Mouse (Mus musculus) limb, embryonic 11.5 days (tissue): ENCODE data around the gene Steap1. TPM values are rescaled to one million over a fixed set of nuclear protein-coding genes. Genes with fewer than 3 reads are reported as not detected.

Source experiments
- ATAC-seq: fragments of 200-750 bp; cut with Nextera tagmentation; 2 replicates; pipeline ENCODE4 v1.8.0; 2017; ENCODE audit warnings: low read depth; ENCODE audit not compliant: insufficient number of reproducible peaks, low FRiP score, low TSS enrichment
- DNase-seq: peaks from one replicate; pipeline ENCODE4 v3.0.0-alpha.2; 2015; ENCODE audit warnings: low spot score
- H3K27ac ChIP-seq: fragments of 300-500 bp; sonication (generic); replicated peaks from 2 replicates; pipeline ENCODE4 v1.5.1; 2014; ENCODE audit warnings: low read depth, mild to moderate bottlenecking, low read length
- H3K27me3 ChIP-seq: fragments of 300-500 bp; sonication (generic); 2 replicates; pipeline ENCODE4 v1.6.1; 2014; ENCODE audit warnings: mild to moderate bottlenecking, low read length, mixed read lengths; ENCODE audit not compliant: control insufficient read depth, insufficient read depth
- H3K36me3 ChIP-seq: fragments of 300-500 bp; sonication (generic); 2 replicates; pipeline ENCODE4 v1.6.1; 2014; ENCODE audit warnings: mild to moderate bottlenecking, low read length, moderate library complexity, mixed read lengths; ENCODE audit not compliant: control insufficient read depth, insufficient read depth
- H3K4me1 ChIP-seq: fragments of 300-500 bp; sonication (generic); 2 replicates; pipeline ENCODE4 v1.6.1; 2014; ENCODE audit warnings: low read length, mixed read lengths; ENCODE audit not compliant: control insufficient read depth, insufficient read depth
- H3K4me2 ChIP-seq: fragments of 300-500 bp; sonication (generic); 2 replicates; pipeline ENCODE4 v1.6.1; 2014; ENCODE audit warnings: low read depth, mild to moderate bottlenecking, moderate library complexity; ENCODE audit not compliant: severe bottlenecking
- H3K4me3 ChIP-seq: fragments of 300-500 bp; sonication (generic); 2 replicates; pipeline ENCODE4 v1.5.1; 2014; ENCODE audit warnings: low read depth, low read length
- H3K9ac ChIP-seq: fragments of 300-500 bp; sonication (generic); 2 replicates; pipeline ENCODE4 v1.6.1; 2014; ENCODE audit warnings: mild to moderate bottlenecking, low read length
- H3K9me3 ChIP-seq: fragments of 300-500 bp; sonication (generic); 2 replicates; pipeline ENCODE4 v1.6.1; 2016; ENCODE audit warnings: low read length; ENCODE audit not compliant: control insufficient read depth
- WGBS: fragments of 180-500 bp; shearing (Covaris S2); extraction: QIAGEN DNeasy Blood & Tissue Kit; methylation state at CpG from one replicate; pipeline ENCODE4 v1.1.7; 2014; 5-methylcytosine and 5-hydroxymethylcytosine counted together
- polyA plus RNA-seq: library from polyadenylated mRNA; unstranded; fragments of >200 nt; fragmentation: Nextera tagmentation; extraction: Ambion mirVana; gene quantifications from 2 replicates; pipeline ENCODE4 v1.2.1, GENCODE M21; 2014

The Steap1 gene
- polyA plus RNA-seq, 1 experiment from 2014 or later: 4.8 TPM

DNA sequence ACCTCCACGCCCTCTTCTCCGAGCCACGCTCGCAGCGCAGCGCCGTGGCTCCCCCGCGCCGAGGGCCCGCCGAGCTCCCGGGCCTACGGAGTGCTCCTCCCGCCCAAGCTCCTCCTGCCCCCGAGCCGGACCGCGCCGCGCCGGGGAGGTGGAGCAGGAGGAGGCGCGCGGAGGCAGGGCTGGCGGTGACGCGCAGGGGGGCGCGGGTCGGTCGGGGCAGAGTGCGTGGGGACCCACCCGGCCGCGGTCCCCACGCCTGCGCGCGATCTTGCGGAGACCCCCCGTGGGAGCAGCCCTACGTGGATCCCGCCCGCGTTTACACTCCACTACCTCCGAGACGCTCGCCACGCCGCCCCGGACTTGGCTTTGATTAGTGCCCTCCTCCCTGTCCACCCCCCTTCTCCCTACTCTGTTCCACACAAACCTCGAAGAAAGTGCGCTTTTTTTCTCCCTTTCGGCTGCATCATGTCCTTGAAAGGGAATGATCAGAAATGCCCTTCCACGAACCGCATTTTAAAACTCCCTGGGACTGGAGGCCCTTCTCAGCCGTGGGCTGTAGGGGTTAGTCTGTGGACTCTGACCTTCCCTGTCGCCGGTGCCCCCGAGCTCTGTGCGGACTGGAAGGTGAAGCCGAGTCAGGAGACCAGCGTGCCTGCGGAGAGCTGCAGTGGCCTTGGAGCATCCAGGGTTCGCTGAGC, 55.0 kb downstream of the Steap1 start, which contains the start of gene Steap2:
TSS of gene Steap2 (minus strand) at position 623 of the 698 bp plus-strand sequence.
- H3K4me1 ChIP-seq: no peaks in the 10 kb centered on the region

DNA sequence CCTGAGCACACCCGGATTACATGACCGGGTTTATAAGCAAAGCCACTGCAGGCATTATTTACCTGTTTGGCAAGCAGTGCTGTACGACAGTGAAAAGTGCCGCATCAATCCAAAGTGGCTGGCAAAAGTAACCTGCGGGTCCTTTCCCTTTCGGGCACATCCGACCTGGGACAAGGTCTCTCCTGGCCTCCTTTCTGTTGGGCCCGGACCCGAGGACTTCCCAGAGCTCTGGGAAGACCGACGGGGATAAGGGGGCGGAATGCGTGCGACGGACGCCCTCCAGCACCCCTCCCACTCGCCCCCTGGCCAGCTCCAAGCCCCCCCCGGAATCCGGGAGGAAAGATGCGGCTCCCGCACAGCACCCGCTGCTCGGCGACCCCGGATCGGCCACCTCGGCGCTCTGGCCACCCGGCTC, 55.6 kb downstream of the Steap1 start:
- 0% methylated on average over 26 of the region's 29 CpGs for WGBS
- peak; percentile 67 for ATAC-seq

More for the DNA sequence above, 55.0 kb downstream of the Steap1 start, which contains the start of gene Steap2:
- peak; percentile 92 for ATAC-seq
- Histone ChIP-seq H3K9me3 (peaks cover 4% of the 10 kb centered on the region; the same call in 1 of the 2 replicates), H3K9ac (peak within 1 kb of the TSS; percentile 89), H3K36me3 (no peaks in the 10 kb centered on the region), H3K27me3 (no peaks in the 10 kb centered on the region), H3K27ac (no peak within 1 kb of the TSS; the same call in 1 of the 2 replicates), H3K4me2 (peak within 1 kb of the TSS; percentile 78), H3K4me3 (peak within 1 kb of the TSS; percentile 48)
- under 1% methylated on average over 50 of the region's 66 CpGs for WGBS
- DNase-seq: peak; percentile 76

DNA sequence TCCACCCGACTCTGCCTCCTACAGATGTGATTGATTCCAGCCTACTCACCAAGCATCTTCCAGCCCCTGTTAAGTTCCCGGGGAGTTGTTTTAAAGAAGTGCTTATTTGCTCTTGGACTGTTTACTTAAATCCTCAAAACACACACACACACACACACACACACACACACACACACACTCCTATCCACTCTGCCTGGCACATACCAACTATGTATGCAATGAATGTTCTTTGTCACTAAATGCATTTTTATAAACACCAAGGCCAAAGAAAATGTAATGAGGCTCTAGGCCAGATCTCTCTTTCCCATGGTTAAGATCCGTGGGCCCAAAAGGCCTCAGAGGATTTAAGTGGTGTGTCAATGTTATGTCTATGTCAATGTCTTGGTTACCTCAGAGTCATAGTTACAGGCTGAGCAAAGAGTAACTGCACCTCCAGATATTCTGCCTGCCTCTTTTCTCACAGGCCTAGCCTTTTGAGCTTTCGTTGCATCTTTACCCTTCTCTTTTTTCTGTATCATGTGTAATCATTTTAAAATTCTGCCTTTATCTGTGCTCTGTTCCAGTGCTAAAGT, 56.9 kb downstream of the Steap1 start:
- Histone ChIP-seq H3K4me2 (no peak overlapping the region), H3K4me3 (no peak overlapping the region), H3K9me3 (peaks cover 4% of the 10 kb centered on the region; the same call in 1 of the 2 replicates), H3K36me3 (no peaks in the 10 kb centered on the region), H3K27ac (no peak overlapping the region), H3K9ac (no peak overlapping the region), H3K4me1 (no peaks in the 10 kb centered on the region; the same call in 1 of the 2 replicates), H3K27me3 (no peaks in the 10 kb centered on the region)
- DNase-seq: no peak
- WGBS: 48% methylated on average over 4 of the region's 4 CpGs
- ATAC-seq: no peak

More for the DNA sequence above, 55.6 kb downstream of the Steap1 start:
- Histone ChIP-seq H3K4me3 (peak overlapping the region; percentile 48), H3K27ac (no peak overlapping the region), H3K9ac (peak overlapping the region; percentile 89), H3K9me3 (peaks cover 4% of the 10 kb centered on the region; the same call in 1 of the 2 replicates), H3K4me2 (peak overlapping the region; percentile 78), H3K36me3 (no peaks in the 10 kb centered on the region), H3K27me3 (no peaks in the 10 kb centered on the region), H3K4me1 (no peaks in the 10 kb centered on the region)
- DNase-seq: peak; percentile 66

DNA sequence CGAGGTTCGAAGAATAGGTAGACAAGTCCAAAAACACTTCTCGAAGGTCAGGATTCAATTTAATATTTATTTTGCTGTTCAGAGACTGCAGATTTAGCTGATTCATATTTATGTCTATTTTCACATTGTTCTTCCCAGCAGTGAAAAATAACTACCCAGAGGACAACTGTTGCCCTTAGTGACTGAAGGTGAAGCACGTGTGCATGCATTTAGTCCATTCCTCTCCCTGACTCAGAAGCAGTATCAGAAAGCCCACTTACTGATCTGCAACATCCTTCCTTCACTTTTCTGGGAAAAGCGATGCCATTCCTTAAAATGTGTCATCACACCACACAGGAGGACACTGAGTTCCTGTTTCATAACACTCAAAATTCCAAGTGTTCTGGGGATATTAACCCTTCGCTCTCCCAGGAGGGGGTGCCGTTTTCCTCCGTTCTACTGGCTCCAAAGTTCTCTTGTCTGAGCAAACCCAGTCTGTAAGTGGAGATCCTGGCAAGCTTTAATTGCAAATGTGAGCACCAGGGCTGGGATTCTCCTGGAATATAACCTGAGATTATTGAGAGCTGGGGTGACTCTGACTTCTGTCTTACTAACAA, 60.1 kb downstream of the Steap1 start:
- 72% methylated on average over 8 of the region's 8 CpGs for WGBS
- Histone ChIP-seq H3K9ac (no peak overlapping the region), H3K27me3 (no peaks in the 10 kb centered on the region), H3K36me3 (no peaks in the 10 kb centered on the region), H3K4me1 (no peaks in the 10 kb centered on the region; the same call in 1 of the 2 replicates), H3K9me3 (peaks cover 4% of the 10 kb centered on the region; the same call in 1 of the 2 replicates), H3K4me2 (no peak overlapping the region), H3K27ac (no peak overlapping the region), H3K4me3 (no peak overlapping the region)
- no peak for DNase-seq
- no peak for ATAC-seq

DNA sequence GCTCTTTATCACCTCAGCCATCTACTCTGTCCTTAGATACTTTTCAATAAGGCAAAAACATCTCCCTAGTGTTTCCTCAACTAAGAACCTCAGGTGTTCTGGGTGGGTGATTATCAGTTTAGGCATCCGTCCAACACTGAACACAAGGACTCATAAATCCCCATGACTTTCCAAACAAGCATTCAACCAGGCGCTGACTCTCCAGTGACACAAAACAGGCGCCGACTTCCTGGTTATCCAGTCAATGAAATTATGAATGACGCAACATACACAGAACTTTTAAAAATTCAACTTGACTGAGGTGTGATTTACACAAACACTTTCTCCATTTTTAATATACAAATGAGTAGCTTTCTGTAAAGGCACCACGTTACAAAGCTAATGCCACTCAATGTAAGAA, 60.9 kb downstream of the Steap1 start:
- no peaks in the 10 kb centered on the region; the same call in 1 of the 2 replicates for H3K4me1 ChIP-seq
- no peak overlapping the region for H3K4me2 ChIP-seq
- no peak overlapping the region for H3K4me3 ChIP-seq
- H3K9ac ChIP-seq: no peak overlapping the region
- 71% methylated on average over 6 of the region's 6 CpGs for WGBS
- ATAC-seq (no peak), DNase-seq (no peak)
- H3K36me3 ChIP-seq: no peaks in the 10 kb centered on the region
- H3K27me3 ChIP-seq: no peaks in the 10 kb centered on the region
- H3K9me3 ChIP-seq: peaks cover 4% of the 10 kb centered on the region; the same call in 1 of the 2 replicates
- H3K27ac ChIP-seq: no peak overlapping the region

DNA sequence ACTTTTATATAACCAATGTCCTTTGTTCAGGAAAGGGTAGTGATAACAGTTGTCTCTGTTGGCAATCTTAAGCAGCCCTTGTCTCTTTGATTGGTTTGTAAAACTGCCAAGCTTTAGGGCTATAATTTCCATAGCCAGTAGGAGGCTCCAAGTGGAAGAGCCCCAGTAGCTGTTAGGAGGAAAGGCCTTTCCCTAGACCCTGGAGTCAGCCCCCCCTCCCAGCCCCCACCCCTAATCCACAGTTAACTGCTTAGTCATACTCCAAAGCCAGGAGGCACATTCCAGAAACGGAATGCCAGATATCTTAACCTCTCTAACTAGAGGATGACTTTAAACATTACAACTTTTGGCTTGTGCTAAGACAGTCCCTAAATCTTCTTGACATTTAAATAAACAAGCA, 62.2 kb downstream of the Steap1 start:
- DNase-seq (no peak), ATAC-seq (no peak)
- peaks cover 4% of the 10 kb centered on the region; the same call in 1 of the 2 replicates for H3K9me3 ChIP-seq
- H3K9ac ChIP-seq: no peak overlapping the region
- H3K4me2 ChIP-seq: no peak overlapping the region
- no peak overlapping the region for H3K4me3 ChIP-seq
- no peaks in the 10 kb centered on the region for H3K27me3 ChIP-seq
- WGBS: 0% methylated on average over 1 of the region's 1 CpGs
- no peaks in the 10 kb centered on the region for H3K36me3 ChIP-seq
- H3K27ac ChIP-seq: no peak overlapping the region
- H3K4me1 ChIP-seq: no peaks in the 10 kb centered on the region; the same call in 1 of the 2 replicates

Other genes starting within 250 kb of the Steap1 start
- gene Cldn12, start 234.4 kb downstream of the Steap1 start, polyA plus RNA-seq: 22.0 and 25.0 TPM in 2 replicates
- gene Gtpbp10, start 189.8 kb downstream of the Steap1 start, polyA plus RNA-seq: 34.2 and 40.7 TPM in 2 replicates
- gene Gm8773, start 175.5 kb downstream of the Steap1 start, polyA plus RNA-seq: 0.47 and 0.60 TPM in 2 replicates
- 2.5 and 3.6 TPM in 2 replicates for gene Cfap69, start 85.1 kb downstream of the Steap1 start, polyA plus RNA-seq
- 7.1 and 8.4 TPM in 2 replicates for gene Steap2, start 54.7 kb downstream of the Steap1 start, polyA plus RNA-seq